Mouse (Mus musculus) heart, adult 2 months (tissue): ENCODE measurements around the gene Dynlt1c.
"Not testable (repeated sequence)": the region's sequence is repeated elsewhere in the genome, so short reads cannot be mapped to it uniquely, and the experiment has no call there.

Experiments
- CTCF ChIP-seq: fragments of 200-600 bp; IDR thresholded peaks from 2 replicates; pipeline ENCODE4 v1.8.1; 2022; ENCODE audit warnings: antibody characterized with exemption, mild to moderate bottlenecking, moderate library complexity
- EP300 ChIP-seq: fragments of 200-500 bp; IDR thresholded peaks from 2 replicates; pipeline ENCODE4 v1.6.1; 2011; ENCODE audit warnings: low read depth, low read length, control low read depth; ENCODE audit not compliant: insufficient read depth

GRCm38 (mm10) chr17:6571296-6571695 lies 30.2 kb upstream of the Dynlt1c start:
- TF ChIP-seq CTCF, EP300: not testable (repeated sequence)
